Mouse (Mus musculus): ENCODE measurements around the gene Tent5b.

The Tent5b gene

DNA sequence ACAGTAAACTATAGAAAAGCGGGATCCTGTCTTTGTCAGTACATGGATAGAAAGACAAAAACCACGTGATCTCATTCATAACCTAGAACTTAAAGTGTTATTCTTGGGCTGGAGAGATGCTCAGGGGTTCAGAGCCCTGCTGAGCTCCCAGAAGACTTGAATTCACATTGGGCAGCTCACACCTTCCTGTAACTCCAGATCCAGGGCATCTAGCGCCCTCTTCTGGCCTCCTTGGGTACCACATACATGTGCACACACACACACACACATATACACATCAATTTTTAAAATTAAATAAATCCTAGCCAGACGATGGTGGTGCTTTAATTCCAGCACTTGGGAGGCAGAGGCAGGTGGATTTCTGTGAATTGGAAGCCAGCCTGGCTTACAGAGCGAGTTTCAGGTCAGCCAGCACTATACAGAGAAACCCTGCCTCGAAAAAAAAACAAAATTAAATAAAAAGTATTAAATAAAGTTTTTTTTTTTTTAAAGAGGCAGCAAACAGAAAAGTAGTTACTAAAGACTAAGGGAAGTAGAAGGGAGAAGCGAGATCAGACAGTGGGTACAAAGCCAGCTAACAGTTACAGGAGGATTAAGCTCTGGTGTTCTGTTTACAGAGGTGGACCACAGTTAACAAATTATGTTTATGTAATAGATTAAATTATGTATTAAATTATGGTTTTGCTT, 8.7 kb upstream of the Tent5b start:
- DNase-seq: no peak

DNA sequence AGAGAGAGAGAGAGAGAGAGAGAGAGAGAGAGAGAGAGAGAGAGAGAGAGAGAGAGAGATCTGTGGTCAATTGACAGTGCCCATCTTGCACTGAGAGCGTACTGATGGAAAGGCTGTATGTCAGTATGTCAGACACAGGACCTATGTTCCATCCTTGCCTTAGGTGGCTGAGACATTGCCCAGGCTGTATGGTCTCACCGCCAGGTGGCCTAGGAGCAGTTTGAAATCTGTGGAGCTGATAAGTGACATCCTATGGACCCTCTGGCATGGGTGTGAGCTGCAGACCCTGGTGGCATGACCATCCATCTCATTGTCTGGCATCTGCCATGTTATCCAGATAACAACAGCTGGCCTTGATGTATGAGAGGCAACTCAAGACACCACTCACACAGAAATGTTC, 6.1 kb upstream of the Tent5b start:
- DNase-seq: no peak

DNA sequence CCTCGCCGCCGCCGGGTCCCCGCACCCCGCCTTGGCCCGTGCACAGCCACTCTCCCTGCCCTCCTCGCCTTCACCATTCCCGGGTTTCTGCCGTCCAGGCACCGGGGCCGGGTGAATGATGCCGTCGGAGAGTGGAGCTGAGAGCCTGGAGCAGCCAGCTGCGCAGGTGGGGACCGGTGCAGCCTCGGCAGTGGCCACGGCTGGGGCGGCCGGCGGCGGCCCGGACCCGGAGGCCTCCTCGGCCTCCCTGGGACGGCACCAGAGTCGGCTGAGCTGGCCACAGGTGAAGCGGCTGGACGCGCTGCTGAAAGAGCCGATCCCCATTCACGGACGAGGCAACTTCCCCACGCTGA, 229 bp downstream of the Tent5b start:
- DNase-seq: no peak

DNA sequence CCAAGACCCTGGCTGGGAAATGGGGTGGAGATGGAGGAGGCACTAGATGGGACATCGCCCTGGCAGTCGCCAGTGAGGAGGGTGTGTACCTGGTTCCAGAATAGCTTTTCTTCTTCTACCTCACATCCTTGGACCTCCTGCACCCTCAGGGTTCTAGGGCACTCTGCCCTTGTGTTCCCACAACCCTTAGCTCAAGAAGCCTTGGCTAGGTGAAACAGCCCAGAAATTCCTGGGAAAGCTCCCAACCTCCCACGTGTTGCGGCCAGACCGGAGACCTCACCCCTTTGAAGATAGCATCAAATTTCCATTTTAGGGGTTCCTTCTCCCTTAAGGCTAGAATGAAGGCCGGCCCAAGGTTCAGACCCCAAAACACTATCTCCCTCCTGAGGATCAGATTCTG, 822 bp downstream of the Tent5b start:
- peak in 1 of 2 experiments; percentile 21 for DNase-seq

DNA sequence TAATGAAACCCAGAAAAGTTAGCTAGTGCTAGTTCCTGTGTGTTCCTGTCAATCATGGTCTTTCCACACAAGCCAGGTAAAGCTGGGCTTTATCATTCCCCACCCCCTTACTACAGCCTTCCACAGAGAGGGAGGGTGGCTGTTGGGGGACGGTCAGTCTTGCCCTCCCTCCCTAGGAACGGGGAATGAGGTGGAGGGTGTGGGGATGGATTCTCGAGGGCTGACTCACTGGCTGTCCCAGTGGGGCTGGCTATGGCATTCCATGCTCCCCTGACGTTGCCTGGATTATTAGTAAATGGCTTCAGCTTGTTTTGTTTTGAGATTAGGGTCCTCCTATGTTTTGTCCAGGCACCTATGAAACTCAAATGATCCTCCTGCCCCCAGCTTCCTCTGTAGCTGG, 1.6 kb downstream of the Tent5b start:
- DNase-seq: no peak

DNA sequence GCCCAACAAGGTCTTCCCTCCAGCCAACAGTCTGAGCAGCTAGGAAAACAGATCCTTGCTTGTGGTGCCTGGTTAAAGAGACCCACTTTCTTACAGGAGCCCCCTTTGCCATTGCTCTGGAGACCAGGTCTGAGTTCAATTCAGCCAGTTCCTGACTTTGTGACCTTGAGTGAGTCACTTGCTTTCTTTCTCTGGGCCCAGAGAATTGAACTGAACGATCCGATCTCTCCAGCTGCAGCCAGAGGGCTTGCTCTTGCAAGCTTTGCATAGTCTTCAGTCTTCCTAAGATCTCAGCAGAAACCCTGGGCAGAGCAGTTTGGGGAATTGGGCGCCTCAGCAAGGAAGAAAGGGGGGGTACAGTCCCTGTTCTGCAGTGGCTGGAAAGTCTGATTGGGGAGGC, 2.5 kb downstream of the Tent5b start:
- no peak for DNase-seq

DNA sequence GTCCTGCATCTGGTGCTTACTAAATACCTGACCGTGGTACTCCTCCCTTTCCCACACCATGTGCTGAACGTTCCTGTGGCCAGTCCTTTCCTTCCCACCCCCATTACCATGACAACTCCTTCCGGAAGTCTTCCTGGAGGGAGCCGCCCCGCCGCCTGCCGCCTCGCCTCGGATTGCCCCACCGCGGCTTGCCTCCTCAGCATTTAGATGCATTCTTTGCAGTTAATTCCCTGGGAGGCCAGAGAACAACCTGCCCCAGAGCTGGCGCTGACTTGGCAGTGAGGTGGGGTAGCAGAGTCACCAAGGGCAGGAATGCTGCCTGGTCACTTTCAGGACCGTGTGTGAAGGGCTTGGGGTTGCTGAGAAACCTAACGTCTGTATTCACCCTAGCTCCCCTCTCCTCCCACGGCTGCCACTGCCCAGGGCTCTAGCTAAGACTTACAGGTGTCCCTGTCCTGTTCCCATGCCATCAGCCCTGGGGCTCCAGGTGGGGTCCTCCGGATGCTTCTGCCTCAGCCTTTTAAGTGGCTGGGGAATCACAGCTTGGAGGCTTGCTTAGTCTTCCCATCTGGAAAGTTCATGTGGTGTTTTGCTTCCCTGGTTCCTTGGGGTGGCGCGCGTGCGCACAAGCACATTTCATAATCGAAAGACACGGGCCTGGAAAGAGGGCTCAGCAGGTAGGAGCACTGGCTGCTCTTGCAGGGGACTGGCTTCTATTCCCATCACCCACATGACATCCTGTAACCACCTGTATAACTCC, 4.5 kb downstream of the Tent5b start:
- no peak for DNase-seq

DNA sequence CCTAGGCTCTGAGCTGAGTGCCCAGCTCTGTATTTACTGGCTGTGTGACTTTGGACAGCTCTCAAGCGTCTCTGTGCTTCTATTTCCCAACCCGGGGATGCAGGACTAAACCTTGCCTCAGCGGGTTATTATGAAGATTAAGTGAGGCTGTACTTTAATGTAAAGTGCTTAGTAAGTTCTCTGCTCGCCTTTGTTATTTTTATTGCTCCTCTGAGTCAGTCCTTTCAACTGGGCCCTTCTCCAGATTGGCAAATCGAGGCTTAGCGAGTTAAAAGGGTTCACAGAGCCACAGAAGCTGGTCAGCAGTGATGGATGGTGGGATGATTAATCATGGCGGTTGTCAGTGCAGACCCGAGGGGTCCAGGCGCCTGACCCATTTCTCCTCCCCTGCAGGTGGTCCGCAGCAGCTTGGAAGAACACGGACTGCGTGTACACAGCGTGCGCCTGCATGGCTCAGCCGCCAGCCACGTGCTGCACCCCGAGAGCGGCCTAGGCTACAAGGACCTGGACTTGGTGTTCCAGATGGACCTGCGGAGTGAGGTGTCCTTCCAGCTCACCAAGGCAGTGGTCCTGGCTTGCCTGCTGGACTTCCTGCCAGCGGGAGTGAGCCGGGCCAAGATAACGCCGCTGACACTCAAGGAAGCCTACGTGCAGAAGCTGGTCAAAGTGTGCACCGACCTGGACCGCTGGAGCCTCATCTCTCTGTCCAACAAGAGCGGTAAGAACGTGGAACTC, 5.9 kb downstream of the Tent5b start:
- DNase-seq: no peak

DNA sequence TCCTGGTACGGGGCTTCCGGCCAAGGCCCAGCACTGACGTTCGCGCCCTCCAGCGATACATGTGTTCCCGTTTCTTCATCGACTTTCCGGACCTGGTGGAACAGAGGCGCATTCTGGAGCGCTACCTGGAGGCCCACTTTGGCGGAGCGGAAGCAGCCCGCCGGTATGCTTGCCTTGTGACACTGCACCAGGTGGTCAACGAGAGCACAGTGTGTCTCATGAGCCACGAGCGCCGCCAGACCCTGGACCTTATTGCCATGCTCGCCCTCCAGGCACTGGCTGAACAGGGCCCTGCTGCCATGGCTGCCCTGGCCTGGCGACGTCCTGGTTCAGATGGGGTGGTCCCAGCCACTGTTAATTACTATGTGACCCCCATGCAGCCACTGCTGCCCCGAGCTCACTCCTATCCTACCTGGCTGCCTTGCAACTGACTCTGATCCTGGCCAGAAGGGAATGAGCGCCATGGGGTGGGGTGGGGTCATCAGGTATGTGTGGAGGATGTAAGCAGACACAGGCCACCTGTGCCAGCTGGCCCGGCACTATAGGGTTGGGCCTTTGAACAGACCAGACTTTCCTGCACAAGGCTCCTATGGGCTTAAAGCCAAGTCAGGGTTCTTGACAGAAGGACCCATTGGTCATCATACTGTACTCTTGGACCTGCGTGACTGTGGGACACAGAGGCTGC, 6.9 kb downstream of the Tent5b start:
- no peak for DNase-seq

DNA sequence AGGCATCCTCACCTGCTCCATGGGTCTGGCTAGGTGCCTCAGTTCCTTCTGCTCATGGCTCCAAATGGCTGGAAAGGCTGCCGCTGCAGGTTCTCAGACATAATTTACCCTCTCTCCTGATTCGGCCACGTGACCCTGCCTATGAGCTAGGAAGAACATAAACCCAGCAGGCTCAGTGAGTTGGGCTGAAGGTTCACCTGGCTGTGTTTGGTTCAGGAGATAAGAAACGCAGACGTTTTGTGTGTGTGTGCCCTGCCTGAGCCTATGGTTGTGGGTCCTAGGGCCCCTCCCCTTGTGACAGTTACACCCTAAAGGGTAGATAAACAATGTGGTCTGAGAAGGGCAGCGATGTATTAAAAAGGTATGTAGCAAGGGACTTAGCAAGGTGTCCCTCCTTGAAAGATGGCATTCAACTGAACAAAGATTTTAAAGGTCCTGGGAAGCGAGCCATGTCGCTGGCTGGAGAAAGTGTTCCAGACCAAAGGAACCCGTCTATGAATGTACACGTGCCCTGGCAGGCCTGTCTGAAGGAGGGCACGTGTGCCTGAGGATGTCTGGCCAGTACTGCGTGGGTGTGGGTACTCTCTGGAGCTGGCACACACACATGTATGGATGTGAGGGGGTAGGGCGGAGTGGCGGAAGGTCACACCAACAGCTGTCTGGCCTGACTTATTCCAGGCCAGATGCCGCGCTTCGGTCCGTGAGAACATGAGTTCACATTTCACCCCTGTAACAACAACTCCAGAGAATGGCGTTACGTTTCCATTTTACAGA, 8.9 kb downstream of the Tent5b start:
- no peak for DNase-seq

DNA sequence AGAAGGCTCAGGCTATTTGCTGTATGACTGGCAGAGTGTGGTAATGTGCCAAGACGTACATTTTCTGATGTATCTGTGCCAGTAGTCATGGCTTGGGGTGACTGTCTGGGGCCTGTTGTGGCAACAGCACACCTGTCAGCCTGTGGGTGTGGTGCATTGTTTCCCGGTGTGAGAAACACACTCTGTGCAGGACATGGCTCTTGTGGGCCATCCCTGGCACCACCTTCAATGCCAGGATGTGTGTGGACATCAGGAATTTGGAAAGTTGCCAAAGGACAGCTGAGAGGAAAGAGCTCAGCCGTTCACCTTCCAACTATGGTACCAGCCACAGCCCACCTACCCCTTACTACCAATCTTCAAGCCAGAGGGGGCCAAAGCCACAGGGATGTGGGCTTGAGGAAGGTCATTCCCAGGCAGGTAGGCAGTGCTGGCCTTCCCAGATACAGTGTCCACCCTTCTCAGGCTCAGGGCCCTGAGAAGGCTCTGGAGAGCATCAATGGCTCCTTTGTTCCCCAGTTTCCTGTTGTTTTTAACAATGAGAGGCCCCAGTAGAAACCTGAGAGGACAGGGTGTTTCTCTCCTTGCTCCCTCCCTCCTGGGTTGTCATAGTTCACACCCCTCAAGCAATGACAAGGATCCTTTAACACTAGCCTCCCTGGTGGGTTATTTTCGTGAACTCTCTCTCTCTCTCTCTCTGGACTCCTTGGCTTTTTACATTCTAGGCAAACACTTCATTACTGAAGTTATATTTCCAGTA, 9.7 kb downstream of the Tent5b start:
- DNase-seq: no peak

DNA sequence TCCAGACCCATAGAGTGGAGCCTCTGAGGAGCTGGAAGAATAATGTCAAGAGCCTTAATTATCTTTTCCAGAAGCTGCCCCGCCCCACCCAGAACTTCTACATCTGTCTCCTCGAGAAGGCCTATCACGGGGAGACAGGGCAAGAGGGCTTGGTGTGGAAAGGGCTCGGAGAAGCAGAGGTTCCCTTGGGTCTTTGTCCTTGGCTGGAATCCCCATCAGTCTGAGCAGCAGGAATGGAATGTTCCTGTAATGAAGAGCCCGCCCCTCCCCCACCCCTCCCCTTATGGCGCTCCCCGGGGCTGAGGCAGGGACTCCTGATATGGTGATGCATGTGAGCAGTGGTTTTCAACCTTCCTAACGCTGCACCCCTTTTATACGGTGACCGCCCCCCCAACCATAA, 11.9 kb downstream of the Tent5b start:
- DNase-seq: no peak

DNA sequence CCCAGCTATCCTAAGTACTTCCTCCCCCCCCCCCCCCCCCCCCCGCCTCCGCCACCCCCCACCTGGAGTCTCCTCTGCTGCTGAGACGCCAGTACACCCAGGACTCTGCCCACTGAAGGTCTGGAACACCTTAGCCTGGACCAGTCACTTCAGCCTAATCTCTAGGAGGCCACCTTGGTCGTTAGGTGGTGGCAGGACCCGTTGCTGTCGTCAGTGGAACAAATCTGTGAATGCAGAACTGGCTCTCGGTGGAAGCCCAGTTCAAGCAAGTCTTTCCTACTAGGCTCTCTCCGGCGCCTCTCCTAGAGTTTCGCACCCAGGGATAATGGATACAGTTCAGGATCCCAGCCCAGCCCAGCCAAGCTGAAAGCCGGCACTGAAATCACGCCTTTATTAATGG, 14.0 kb downstream of the Tent5b start:
- DNase-seq: peak; percentile 38

DNA sequence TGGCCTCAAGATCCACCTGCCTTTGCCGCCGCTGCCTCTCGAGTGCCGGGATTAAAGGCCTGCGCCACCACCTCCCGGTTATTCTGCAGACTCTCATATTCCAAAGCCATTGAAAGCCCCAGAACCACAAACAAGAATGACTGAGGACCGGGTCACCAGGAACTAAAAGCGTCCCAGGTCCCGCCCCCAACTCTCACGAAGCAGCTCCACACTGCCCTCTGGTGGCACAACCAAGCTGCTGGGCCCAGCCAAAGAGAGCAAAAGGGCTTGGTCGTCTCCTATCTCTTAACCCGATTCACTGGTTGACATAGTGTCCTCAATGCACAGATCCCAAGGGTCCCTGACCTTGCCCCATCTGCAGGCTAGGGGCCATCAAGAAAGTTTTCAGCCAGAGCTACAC, 14.5 kb downstream of the Tent5b start:
- peak; percentile 94 for DNase-seq

DNA sequence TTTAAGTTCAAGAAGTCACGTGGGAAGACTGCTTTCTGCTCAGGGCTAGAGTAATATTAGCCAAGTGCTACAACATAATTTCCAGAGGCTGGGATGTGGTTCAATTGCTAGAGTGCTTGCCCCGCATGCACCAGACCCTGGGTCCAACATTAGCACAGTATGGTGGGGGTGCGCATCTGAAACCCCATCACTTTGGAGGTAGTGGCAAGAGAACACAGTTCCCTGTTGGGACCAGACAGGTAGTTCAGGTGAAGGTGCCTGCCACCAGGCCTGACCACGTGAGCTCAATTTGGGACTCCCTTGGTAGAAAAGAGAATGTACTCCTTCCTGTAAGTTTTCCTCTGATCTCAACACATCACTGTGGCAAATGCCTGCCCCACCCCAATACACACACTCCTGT, 14.9 kb downstream of the Tent5b start:
- DNase-seq: no peak

DNA sequence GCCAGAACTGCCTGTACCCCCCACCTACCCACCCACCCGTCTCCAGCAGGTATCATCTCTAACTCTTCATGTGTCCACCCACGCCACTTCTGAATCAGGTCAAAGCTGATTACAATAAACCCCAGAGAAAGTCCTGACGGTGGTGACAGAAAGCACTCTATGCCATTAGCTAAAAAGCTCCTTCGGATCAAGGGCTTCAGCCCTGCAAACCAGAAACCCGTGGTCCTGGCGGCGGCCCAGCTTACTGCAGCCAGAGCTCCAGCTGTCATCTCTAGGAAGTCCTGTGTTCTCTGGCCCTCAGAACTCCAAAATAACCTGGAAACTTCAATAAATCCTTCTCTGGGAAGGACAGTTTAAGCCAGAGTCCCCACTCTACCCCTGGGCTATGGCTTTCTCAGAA, 15.8 kb downstream of the Tent5b start:
- peak in 1 of 2 experiments; percentile 39 for DNase-seq

DNA sequence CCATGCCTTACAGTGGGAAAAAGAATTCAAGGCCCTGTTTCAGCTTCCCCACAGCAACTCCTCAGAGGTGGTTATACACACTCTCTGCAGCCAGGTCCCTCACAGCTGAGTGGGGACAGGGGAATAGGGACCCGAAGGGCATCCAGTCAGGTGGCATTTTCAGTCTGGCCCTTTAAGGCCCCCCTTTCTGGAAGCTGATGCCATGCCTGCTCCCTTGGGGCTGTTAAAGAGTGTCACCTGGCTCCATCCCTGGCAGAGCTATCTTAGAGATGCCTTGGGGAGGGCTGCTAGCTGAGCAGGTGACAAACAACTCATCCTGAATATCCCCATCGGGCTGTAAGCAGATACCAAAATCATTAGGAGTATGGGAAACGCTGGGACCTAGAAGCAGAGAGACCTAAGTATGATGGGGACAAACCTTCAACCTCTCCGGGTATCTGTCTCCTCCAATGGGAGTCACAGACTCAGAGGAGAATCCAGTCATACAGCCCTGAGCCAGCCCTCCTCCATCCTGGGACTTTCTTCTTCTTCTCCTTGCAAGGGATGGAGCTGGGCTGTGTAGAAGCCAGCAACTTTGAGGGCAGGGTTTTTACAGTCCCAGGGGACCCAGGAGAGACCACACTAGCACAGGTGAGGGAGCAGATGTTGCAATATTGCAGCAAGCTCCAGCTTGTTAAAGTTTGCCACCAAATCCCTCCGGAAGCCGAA, 17.0 kb downstream of the Tent5b start:
- DNase-seq: no peak

DNA sequence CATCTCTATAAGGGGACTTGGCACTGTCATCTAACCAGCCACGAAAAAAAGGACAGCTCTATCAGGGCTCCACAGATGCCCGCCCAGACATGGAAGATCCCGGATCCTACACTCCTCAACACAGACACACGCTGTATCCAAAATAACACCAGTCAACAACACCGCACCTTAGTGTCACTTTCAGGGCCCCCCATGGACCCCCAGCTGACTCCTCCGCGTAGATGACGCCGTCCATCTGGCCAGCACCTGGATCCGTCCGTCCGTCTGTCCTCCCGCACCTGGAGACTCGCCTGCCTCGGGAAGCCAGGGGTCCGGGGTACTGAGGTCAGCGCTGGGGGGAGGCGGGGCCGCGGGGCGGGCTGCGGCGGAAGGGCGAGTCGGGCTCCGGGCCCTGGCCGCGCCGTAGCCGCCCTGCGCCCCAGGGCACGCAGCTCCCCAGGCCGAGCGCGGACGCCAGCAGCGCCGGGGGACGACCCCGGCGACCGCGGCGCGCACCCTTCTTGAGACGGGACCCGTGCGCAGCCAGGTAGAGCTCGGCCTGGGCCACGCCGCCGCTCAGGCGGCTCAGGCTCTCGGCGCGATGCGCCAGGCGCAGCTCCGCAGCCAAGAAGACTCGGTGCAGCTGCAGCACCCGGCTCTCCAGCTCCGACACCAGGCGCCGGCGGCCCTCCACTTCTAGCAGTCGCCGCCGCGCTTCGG, 17.7 kb downstream of the Tent5b start:
- peak in 1 of 2 experiments; percentile 27 for DNase-seq

DNA sequence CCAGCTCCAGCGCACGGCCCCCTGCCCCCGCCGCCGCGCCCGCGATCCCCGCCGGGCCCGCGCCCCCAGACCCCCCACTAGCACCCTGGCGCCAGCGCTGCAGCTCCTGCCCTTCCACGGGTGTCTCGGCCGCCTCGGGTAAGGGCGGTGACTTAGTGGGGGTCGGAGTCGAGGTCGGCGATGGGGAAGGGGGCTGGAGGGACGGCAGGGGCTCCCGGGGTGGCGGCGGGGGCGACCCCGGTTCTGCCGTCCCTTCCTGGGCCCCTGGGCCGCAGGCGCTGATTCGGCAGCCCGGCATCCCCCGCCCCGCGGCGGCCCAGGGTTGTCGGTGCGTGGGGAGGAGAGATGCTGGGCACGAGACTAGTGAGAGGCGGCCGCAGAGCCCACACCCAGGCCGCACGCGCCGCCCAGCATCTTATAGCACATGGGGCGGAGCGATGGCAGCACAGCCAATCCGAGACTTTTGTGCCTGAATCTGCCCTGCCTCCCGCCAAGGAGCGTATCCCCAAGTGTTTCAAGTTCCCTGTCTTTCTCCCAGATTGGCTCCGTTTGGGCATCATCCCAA, 18.3 kb downstream of the Tent5b start, which contains the start of gene Trnp1:
Trnp1 (minus strand) TSS at position 391 of the 565 bp plus-strand sequence.
- peak; percentile 62 to 66 for DNase-seq

DNA sequence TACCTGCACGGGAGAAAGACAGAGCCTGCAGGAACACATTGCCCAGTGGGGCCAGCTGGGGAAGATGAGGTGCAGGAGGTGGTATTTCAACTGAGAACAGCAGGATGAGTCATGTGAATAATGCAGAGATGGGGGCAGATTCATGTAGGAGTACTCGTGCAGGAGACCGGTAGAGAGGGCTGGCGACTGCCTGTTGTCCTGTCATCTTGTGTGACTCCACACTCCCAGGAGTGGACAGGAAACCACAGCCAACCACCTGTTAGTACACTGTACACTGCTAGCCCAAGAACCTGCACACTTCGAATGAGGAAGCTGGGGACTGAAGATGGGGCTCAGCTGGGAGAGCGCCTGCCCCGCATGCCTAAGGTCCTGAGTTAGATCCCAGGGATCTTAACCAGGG, 21.6 kb downstream of the Tent5b start:
- DNase-seq: no peak

Data from B cell, adult 2 months (primary cell).